Mouse (Mus musculus) left cerebral cortex, adult 2 months (tissue): Measurements from ENCODE around the gene Ddi1. TPM values are rescaled to one million over a fixed set of nuclear protein-coding genes. Genes with fewer than 3 reads are reported as not detected.

Experiments used
- DNase-seq, 2 experiments: peaks; one replicate each; pipeline ENCODE4 v3.0.0; 2021 to 2022; ENCODE audit warnings: low spot score in 2 of 2, mixed read lengths in 1 of 2; ENCODE audit errors: extremely low spot score in 1 of 2
- H3K27ac ChIP-seq: fragments of 200-600 bp; 2 replicates; pipeline ENCODE4 v1.8.1; 2022
- H3K4me3 ChIP-seq: fragments of 200-600 bp; 2 replicates; pipeline ENCODE4 v1.8.1; 2022
- CTCF ChIP-seq: fragments of 200-600 bp; IDR thresholded peaks from 2 replicates; pipeline ENCODE4 v1.8.1; 2022; ENCODE audit warnings: antibody characterized with exemption, mild to moderate bottlenecking, moderate library complexity
- intact Hi-C: fragments of 180-260 bp; cut with DNase I; formaldehyde crosslinking; loops from one replicate; pipeline ENCODE4 v1.15.1; 2025
- total RNA-seq, 2 experiments: library from RNA; stranded (reverse); gene quantifications; 2 replicates each; pipeline ENCODE4 v1.2.3; 2021

The Ddi1 gene
- total RNA-seq, 2 experiments from 2014 or later, result not detected

DNA sequence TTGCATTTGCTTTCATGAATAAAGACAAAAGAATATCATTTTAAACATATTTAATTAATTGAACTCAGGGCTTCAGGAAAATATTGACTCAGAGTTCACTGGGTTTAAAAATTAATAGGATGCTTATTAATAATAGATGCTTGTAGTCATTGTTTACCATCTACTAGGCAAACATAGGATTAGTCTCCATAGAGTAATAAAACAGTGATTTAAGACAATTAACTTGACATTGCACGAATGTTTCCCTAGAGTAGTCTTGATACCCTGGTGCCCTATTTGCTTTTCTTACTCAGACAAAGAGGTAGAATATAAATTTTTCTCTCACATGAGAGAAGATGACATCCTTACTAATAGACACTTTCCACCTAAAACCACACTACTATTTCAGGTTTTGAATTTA is 52.1 kb downstream of the Ddi1 start:
- H3K27ac ChIP-seq, result no peak overlapping the region
- DNase-seq, result no peak
- no peak overlapping the region for H3K4me3 ChIP-seq
- TF ChIP-seq CTCF, result no peak
- intact Hi-C loops, result no loop called here

DNA sequence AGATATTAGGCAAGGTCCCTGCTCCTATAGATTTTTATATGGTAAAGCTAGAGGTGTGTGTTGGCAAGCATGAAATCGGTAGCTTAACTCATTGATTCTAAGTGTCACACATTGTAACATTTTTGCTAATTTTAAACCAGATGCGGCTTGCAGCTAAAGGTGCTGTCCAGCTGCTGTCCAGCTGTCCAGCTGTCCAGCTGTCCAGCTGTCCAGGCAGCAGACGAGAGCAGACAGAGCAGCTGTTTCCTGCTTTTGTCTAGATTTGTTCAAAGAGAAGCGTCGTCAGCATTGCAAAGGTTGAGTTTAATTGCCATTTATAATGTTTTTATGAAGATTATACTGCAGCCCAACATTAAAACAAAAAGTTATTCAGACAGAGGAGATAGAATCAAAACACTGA is 56.8 kb downstream of the Ddi1 start:
- no peak for TF ChIP-seq CTCF

More for the DNA sequence above, 56.8 kb downstream of the Ddi1 start:
- H3K4me3 ChIP-seq, result no peak overlapping the region
- no peak overlapping the region for H3K27ac ChIP-seq
- intact Hi-C loops, result no loop called here
- DNase-seq, result no peak

Other genes with a start within 250 kb of the Ddi1 start
- 1 to 10 TPM; 1.9 TPM for gene Pdgfd, start 101.3 kb downstream of the Ddi1 start, total RNA-seq